Mouse (Mus musculus) erythroblast, embryonic 14.5 days (primary cell): ENCODE results near the gene Vps26b.

Source experiments
- GATA1 ChIP-seq: IDR thresholded peaks from 2 replicates; pipeline ENCODE4 v1.6.1; 2012; ENCODE audit warnings: low read length, inconsistent platforms, mixed read lengths
- TAL1 ChIP-seq: IDR thresholded peaks from 3 replicates; pipeline ENCODE4 v1.6.1; 2012; ENCODE audit warnings: low read length, inconsistent platforms, mixed read lengths

DNA sequence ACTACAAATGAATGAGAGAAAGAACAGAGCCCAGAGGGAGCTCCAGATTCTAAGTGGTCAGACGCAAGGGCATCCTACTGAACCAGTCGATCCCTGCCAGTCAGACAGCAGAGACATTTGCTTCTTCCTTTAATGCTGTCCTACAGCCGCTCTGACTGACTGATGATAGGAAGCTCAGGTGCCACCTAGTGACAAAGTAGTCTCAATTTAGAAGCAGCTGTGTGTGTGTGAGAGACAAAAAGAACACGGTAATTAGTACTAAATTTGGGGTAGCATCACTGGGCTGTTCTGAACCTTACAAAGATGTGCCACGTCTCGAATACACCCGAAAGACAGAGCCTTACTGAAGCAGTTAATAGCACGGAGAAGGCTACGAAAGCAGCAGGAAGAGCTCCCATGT, 52.1 kb downstream of the Vps26b start:
- TF ChIP-seq TAL1 (no peak), GATA1 (no peak)
